Mouse (Mus musculus) regulatory T cell (primary cell): ENCODE measurements at regions not wholly inside any gene's neighbourhood (a gene's known extent, or its start where the extent isn't known, plus 50 kb on each side); places are given as distances from the start of the nearest gene placed in this dataset.

Experiments
- in situ Hi-C: fragments of 300-600 bp; cut with MboI, MseI; formaldehyde crosslinking; loops from one replicate; pipeline ENCODE4 v1.15.1; 2025; ENCODE audit warnings: high pct_unique_total_duplicates

DNA sequence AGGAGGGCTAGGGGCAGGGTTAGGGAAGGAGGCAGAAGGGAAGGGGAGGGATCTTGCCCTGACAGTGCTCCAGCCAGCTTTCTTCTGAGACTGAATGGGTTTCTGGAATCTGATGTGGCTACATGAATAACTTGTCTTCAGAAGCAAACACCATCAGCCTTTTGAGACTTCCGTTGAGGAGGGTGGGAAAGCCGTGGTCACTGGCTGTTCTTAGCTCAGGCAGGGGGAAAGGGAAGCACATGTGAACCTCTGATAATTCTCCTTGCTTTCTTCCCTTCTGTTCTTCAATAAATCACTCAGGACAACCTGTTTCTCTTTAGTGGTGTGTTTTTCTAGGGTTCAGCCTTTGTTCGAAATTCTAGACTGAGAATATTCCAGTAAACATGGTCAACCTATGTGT lies 148.9 kb downstream of the Bcl11a start:
- in situ Hi-C loops, result no loop called here

DNA sequence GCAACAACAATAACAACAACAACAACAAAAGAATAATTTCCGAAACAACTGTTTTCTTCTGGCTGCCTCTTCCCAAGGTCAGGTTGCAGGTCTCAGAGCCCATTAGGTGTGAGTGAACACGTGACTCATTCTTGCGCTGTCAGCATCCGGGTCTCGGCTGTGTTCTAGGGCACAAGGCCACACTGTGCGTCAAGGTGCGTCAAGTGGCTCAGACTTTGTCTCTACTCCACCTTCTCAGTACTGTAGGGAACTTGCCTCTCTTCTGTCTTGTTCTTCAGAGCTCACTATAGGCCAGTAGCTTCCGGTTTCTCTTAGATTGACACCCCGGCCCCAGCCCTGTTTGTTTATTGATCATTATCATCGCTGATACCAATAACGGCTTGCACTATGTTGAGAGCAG lies 155.5 kb downstream of the Bcl11a start:
- in situ Hi-C loops, result no loop called here

DNA sequence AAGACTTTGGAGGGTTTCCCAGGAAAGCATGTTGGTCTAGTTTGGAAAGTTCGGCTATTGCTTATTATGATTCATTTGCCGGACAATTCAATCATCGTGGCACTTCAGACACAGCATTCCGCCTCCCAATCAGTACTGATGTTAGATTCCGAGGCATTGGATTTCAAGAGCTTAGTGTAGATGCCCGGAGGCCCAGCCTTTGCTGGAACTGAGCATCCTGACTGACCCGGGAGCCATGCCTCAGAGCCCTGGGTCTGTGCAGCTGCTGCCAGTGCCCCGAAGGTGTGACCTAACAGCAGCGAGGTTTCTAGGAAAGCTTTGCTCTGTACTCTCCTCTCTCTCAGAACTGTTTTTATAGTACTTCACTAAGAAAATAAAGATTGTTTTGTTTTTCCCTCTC lies 156.0 kb downstream of the Bcl11a start:
- in situ Hi-C loops, result no loop called here

DNA sequence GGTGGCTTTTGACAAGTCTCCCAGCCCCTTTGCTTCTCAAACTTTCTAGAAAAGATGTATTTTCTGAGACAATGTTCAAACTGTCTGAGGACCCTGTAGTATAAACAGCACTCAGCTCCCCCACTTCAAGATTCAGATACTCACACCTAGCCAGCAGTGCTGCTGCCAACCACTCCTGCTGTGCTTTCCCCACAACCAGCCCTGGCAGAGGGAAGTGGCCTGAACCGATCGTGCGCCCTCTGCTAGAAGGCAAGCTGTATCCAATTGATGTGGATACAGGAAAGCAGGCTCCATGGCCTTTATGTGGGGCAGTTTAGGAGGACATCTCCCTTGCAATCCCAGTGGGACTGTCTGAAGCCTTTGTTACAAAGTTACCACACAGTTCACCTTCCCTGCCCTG lies 156.6 kb downstream of the Bcl11a start:
- in situ Hi-C loops, result no loop called here

DNA sequence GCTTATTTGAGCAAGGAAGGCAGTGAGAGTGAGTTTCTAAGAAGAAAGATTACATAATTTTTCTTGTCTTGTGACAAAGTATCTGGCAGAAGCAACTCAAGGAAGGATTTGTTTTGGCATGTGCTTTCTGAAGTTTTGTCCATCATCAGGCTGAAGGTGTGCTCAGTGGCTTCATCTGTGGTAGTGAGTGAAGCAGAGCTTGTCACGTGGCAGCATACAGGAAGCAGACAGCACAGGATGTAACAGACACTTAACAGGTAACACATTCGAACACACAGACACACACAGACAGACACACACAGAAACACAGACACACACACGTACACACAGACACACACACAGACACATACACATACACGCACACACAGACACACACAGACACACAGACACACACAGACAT lies 157.5 kb downstream of the Bcl11a start:
- in situ Hi-C loops, result no loop called here

DNA sequence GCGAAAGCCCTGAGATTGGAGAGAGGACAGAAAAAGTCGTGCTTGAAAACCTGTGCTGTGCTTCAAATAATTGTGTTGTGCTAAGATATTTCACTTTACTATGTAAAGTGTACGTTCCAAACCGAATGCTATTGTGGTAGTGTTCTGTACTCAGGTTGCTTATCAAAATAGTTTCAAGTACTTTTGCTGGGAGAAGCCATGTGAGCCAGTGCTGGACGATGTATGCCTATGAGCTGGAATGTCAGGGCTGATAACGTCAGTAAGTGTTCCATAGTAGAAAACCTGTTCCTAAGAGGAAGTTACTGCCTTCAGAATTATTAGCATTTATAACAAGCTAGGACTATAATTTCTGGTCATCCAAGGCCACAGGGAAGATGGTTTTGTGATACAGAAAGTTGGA lies 161.8 kb downstream of the Bcl11a start:
- in situ Hi-C loops, result no loop called here

DNA sequence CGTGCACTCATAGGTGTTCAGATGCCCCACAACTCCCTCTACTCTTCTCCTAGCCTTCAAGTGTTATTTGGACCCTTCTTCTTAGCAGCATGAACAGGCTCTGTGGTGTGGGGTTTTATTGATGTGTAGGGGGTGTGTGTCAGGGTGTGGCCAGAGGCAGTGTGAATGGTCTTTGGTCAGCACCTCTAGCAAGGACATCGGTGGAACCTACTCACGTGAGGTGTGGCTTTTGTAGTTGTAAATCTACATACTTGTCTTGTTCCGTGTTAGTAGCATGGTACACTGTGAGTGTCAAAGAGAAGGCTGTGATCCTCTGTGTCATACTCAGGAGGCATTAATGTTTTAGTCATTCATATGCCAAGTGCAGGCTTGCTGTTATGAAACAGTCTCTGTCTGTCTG lies 164.2 kb downstream of the Bcl11a start:
- in situ Hi-C loops, result no loop called here

DNA sequence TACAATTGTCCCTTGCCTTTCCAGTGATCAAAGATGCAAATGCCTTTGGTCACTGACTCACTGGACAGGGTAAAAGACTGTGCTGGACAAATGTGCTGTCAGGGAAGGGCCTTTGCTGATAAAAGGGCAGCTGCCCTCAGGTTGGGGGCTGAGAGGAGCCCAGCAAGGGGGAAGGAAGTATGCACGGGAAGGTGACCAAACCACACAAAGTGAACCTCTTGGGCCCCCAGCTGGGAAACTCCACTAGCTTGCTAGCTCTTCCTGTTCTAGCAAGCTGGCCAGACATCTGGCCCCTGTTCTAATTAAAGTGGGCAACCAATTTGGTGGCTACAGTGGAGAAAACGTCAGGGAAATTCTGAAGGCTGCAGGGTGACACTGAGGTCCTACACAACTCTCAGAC lies 165.0 kb downstream of the Bcl11a start:
- in situ Hi-C loops, result no loop called here

DNA sequence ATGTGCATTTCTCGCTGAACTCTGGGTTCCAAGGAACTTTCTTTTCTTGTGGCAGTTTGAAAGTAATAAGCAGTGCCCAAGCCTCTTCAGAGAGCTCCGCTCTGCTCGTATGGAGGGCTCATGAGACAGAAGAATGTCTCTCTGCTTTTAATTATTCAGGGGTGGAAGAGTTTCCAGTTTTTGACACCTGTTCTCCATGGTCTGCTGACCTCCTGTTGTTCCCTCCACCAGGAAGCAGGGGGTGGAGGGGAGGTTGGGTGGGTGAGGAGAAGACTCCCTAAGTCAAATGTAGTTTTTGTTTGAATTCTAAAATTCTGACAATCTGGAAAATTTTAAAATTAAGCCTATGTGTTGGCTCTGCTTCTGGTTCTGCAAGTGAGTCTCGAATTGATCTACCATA lies 167.5 kb downstream of the Bcl11a start:
- in situ Hi-C loops, result no loop called here

DNA sequence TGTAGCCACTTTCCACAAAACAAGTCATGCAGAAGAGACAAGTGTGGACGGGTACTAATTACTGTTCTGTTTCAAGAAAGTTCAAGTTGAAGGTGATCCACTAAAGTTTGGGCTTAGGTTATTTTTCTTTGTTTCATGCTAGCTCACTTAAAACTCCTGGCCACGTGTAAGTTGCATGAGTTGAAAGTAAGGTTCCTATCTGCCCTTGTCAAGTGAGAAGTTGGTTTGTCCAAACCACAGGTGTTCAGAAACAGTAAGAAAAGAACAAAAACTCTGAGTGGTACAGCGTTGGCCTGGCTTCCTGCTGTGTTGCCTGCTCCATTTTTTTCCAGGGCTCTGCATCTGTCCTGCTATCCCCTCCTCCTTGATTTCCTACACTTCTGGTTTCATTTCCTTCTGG lies 168.5 kb downstream of the Bcl11a start:
- in situ Hi-C loops, result no loop called here

DNA sequence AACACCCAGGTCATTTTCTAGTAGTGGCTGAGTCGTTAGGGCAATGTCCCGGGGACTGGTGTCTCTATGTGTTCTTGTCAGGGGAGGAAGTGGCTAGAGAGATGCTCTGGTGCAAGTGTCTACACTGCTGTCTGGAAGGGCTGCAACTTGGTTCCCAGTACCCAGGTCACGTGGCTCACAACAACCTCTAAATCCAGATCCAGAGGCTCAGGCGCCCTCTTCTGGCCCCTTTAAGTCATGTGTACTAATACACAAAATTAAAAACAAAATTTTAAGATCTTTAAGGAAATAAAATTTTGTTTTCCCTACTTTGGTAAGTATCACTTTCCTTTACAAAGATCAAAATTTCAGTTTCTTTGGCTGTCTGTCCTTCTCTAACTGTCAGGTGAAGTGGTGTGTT lies 169.4 kb downstream of the Bcl11a start:
- in situ Hi-C loops, result no loop called here

DNA sequence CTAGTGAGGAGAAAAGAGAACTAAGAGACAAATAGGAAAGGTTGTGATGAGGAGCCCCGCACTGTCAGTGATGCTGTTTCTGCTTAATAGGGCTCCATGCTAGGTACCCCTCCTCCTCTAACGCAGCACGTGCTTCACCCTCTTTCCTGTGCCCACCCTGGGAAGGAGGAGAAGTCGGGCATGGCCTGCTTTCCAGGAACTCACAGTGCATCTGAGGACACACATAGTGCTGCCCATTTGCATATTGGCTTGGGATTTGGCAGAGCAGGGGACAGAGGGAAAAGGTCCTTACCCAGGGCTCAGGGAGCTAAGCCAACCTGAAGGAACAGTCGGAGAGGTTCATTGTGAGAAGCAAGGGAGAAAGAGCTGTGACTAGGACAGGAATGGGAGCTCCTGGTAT lies 173.7 kb downstream of the Bcl11a start:
- in situ Hi-C loops, result no loop called here

DNA sequence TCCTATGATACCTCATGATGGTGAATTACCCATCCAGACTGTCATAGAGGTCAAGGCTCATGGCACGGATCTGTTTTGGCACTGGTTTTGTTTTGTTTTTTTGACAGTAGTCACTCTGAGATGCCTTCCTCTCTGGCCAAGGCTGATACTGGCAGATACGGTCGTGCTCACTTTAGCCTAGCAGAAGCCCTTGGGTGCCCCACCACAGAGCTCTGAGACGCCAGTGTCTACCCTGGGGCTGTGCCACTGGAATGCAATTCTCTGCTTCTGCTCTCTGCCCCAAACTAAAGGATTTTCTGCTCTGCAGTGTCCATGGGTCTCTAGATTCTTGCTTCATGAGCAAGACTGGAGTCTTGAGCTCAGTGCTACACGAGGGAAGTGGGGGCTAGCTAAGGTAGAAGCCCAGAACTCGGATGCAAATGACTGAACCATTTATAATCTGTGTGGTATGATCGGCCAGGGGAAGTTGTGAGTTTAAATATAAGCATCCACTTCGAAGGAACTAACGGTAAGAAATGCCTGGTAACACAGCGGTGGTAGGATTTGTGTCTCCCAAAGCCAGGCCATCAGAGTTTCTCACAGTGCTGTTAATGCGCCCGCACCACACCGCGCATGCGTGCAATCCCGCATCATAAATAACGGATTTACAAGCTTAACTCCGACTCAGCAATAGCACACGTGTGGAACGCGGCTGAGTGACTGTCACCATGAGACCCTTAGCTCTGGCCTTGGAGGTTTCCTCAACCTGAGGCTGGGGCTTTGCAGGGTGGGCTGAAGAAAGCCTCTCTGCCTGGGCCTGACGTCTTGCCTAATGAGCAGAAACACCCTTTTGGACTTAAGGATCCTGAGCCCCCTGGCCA lies 177.6 kb downstream of the Bcl11a start:
- in situ Hi-C loops, result no loop called here

DNA sequence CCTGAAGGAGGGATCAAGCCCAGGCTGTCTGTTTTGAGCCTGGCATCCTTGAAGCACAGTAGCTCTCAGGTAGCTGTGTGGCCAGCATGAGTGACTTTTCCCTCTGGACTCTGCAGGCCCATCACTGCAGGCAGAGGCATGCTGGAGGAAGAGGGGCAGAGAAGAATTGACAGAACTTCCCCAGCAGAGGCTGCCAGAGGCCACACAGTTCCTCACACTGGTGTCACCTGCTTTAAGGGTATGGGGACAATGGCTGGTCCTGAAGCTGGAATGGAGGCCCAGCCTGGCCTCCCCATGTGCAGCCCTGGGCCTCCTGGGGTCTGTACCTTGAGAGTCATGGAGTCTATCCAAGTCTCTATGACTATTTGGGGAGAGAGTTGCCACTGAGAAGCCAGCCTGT lies 179.9 kb downstream of the Bcl11a start:
- in situ Hi-C loops, result no loop called here

DNA sequence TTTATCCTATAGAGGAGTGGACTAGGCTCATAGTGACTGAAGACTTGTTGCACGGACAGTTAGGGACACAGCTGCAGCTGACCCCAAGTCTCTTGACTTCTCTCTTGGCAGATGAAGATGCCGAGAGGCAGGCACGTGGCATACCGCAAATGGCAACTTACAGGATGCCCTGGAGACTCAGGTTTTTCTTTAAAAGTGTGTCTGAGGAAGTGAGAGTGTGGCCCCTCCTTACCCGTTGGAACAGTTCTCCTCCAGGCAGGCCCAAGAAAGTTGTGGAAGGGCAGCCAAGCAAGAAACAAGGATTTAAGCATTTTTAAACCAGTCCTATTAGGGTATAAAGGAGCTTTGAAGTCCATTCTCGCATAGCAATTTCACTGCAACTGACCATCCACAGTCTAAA lies 180.5 kb downstream of the Bcl11a start:
- in situ Hi-C loops, result no loop called here

DNA sequence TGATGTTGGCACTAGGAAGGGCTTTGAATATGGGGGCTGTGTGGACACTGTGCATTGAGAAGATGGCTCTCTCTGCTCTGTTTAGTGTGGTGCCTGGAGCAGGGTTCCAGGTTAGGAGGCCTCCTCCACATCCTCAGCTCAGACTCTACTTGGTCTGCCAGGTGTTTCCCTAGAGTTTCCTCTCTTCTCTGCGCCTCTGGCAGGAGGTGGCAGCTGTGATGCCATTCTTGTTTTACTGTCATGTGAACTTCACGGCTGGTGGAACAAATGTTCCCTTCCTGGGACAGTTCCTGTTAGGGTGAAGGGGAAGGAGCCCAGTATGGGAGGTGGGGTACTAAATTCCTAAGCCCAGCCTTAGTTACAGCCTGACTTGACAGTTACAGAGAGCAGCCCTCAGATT lies 181.8 kb downstream of the Bcl11a start:
- in situ Hi-C loops, result no loop called here

DNA sequence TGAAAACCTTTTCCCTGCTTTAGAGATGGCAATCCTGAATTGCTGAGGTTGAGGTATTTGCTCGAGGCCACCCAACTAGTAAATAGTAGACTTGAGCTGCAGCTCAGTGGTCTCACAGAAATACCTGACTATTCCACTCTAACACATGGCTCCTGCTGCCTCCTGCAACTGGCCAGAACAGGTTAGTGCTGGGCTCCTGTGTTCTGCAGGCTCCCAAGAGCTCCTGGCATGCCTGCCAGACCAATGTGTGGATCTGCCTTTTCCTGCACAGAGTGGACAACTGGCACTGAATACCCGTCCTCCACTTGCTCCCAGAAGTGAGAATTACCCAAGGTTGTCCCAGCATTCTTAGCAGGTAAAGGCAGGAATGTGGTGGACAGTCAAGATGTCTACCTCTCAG lies 191.2 kb downstream of the Bcl11a start:
- in situ Hi-C loops, result no loop called here

DNA sequence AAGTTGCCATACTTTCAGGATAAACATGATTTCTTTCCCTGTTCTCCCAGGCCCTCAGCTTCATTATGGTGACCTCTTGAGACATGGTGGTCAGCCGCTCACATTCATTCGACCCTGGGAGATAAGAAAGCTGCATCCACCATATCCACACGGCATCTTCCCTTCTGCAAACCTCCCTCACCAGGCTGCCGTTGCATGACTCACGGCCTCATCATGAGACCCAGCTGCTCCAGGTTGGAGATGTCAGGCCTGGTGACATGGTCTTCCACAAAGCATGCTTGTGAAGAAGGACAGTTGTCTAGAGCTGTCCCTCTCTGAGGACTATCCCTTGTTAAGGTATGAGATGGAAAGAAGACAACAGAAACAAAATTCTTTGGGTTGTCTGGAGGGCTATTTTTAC lies 203.8 kb downstream of the Bcl11a start:
- in situ Hi-C loops, result no loop called here

DNA sequence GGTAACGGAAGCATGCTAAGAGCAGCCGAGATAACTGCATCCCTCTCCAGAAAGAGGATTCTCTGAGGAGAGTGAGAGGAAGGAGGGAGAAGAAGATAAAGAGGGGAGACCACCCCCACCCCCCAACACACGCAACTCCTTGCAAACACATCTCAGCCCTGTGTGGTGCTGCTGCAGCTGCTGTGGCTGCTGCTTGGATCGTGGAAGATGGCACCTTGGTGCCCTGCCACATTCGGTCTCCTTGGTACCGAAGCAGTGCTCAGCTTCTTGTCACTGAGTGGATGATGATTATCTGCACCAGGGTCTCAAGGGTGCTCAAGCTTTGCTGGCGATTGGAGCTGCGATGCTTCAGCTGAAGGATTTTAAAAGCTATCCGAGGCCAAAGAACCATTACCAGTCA lies 204.7 kb downstream of the Bcl11a start:
- in situ Hi-C loops, result no loop called here

DNA sequence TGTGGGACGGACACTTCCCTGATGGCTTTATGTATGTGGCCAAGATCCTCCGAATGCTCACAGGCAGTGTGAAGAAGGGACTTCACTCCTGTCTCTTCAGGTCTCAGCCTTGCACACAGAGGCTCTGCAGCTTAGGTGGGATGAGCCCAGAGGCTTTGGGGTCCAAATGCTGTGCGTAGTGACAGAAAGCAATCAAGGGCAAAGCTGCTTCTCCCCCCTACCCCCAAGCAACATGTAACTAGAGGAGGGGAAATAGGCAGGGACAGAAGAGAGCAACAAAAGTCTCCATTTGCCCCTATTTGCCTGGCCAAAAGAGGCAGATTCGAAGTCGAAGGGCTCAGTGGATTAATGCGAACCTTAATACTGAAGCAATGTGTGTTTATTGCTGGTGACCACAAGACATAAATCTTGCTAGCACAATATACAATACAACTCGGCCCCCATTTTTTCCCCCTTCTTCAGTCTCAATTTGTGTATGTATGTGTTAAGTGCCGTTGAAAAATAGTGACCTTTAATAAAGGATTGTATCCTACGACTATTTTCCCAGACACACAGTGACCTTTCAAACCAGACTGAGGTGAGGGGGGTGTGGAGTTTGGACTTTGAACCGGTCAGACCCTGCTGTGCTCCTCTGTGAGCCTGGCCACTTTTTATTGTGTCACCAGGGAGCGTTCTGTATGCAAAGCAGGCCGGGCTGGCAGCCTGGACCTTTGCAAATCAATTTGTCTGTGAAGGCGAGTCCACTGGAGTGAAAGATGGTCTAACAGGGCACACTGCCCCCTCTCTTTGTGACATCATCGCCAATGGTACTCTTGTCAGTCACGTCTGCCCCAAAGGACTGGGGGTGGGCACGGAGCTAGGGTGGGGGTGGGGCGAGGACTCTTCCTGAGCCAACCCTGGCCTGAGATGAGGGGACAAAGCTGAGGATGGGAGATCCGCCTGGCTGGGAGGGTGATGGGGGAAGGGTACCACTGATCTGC lies 208.6 kb downstream of the Bcl11a start:
- in situ Hi-C loops, result no loop called here

DNA sequence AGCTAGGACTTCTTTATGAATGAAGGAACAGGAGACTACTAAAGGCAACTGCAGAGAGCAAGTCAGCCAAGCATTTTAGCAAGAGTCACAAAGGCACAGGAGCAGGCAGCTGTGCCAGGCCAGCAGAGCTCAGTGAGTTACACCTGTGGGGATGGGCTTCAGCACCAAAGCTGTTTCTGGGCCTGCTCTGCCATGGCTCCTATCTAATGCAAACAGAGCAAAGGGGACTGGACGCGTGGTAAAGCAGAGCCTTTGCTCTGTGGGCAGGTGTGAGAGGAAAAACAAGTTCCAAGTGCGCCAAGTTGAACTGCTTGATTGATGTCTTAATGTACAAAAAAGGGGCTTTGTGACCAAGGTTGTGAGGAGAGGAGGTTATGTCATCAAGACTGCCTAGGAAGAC lies 215.4 kb downstream of the Bcl11a start:
- in situ Hi-C loops, result no loop called here

DNA sequence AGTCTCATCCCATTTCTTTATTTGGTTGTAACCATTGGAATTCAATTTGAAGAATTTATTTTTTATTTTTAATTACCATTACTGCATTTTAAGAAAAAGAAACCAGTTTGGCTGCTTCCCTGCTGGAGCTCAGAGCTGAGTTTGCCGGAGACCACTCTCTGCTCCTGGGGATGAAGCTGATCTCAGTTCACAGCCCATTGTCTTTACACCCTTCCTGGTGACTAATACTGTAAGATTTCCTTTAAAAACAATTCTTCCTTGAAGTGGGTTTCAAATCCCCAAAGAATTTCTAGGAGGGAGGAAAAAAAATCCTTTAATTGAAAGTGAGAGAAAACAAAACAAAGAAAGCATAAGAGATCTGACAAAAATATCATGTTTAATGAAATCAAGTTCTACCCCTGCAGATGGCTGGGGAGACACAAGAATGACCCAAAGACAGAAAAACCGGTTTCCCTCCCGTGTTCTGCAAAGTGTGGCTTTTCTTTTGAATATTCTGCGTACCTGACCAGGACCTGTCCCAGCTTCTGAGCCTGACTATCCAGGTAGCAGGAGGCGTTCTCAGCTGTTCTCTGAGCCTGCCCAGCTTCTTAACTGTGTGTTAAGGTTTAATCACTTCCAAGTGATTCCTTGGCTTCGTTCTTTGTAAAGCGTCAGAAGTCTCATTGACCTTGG lies 216.1 kb downstream of the Bcl11a start:
- in situ Hi-C loops, result no loop called here
